Mouse (Mus musculus): ENCODE data around the gene Ipcef1. TPM values are rescaled to one million over a fixed set of nuclear protein-coding genes. Genes with fewer than 3 reads are reported as not detected.

Gene Ipcef1
- polyA plus RNA-seq, 1 experiment from 2014 or later: 0.11 TPM

DNA sequence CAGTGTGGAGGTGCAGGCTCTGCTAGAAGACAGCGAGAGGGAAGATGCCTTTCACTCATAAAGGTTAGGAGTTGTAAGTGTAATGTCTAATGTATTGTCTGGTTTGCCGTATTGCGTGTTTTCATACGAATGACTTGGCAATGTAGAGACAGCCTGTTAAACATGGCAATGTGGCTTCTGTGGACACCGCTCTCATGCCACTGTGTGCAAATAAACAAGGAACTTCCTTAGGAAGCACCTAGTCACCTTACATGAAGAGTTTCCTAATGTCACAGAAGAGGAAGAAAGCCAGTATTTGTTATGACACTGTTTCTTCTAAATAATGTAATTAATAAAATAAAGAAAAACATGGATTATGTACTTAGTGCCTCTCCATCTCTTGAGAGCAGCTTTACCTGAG is 15.1 kb downstream of the Ipcef1 start:
- Histone ChIP-seq H3K4me2 (no peak overlapping the region), H3K9ac (no peak overlapping the region), H3K4me3 (ENCODE audit: low read depth, low read length) (no peak overlapping the region), H3K27ac (ENCODE audit: low read depth) (no peak overlapping the region), H3K4me1 (ENCODE audit: insufficient read depth) (no peaks in the 10 kb centered on the region), H3K9me3 (ENCODE audit: low read depth, low read length) (no peaks in the 10 kb centered on the region), H3K36me3 (ENCODE audit: insufficient read depth) (no peaks in the 10 kb centered on the region), H3K27me3 (ENCODE audit: insufficient read depth, low read length) (no peaks in the 10 kb centered on the region)
- TF ChIP-seq CTCF (IDR thresholded peaks at IDR 0.05; ENCODE audit: low read depth): no peak
- DNase-seq (no peak), ATAC-seq (ENCODE audit: insufficient read depth) (no peak)
- 85% methylated on average over 5 of the region's 5 CpGs for WGBS

DNA sequence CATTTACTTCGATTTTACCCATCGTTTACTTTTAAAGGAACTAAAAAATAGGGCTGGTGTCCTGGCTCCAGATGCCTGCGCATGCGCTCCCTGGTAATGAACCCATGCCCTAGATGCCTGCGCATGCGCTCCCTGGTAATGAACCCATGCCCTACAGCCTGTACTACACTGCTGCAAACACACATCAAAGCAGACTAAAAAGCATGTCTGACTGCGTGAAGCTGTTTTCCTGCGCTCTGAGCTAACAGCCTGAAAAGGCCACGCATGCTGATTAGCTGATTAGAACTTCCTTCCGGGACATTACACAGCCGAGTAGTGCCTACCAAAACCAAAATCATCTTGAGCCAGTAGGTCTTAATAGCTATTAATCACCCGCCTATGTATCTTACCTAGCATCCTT is 16.7 kb downstream of the Ipcef1 start:
- Histone ChIP-seq H3K4me2 (no peak overlapping the region), H3K9me3 (ENCODE audit: low read depth, low read length) (no peaks in the 10 kb centered on the region), H3K4me3 (ENCODE audit: low read depth, low read length) (no peak overlapping the region), H3K9ac (no peak overlapping the region), H3K27ac (ENCODE audit: low read depth) (no peak overlapping the region), H3K4me1 (ENCODE audit: insufficient read depth) (no peaks in the 10 kb centered on the region), H3K36me3 (ENCODE audit: insufficient read depth) (no peaks in the 10 kb centered on the region), H3K27me3 (ENCODE audit: insufficient read depth, low read length) (no peaks in the 10 kb centered on the region)
- WGBS: 71% methylated on average over 12 of the region's 12 CpGs
- no peak for ATAC-seq (ENCODE audit: insufficient read depth)
- no peak for TF ChIP-seq CTCF (IDR thresholded peaks at IDR 0.05; ENCODE audit: low read depth)
- peak; percentile 12 for DNase-seq

DNA sequence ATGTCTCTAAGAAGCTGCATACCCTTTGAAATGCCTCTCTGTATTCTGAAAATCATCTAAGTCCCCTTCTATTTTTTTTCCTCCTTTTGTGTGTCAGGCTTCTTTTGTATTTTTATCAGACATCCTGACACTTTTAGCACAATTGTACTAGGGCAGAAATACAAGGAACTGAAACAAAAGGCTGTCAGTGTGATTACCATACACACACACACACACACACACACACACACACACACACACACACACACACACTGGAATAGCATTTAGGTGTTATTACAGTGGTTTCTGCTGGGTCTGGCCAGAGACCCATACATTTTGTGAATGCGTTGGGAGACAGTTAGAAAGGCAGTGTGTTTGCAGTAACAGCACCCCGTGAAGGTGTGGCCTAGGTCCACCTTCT is 18.8 kb downstream of the Ipcef1 start:
- Histone ChIP-seq H3K27ac (ENCODE audit: low read depth) (no peak overlapping the region), H3K9ac (no peak overlapping the region), H3K9me3 (ENCODE audit: low read depth, low read length) (no peaks in the 10 kb centered on the region), H3K4me1 (ENCODE audit: insufficient read depth) (no peaks in the 10 kb centered on the region), H3K36me3 (ENCODE audit: insufficient read depth) (no peaks in the 10 kb centered on the region), H3K27me3 (ENCODE audit: insufficient read depth, low read length) (no peaks in the 10 kb centered on the region), H3K4me3 (ENCODE audit: low read depth, low read length) (no peak overlapping the region), H3K4me2 (no peak overlapping the region)
- no peak for DNase-seq
- WGBS: 88% methylated on average over 2 of the region's 2 CpGs
- no peak for ATAC-seq (ENCODE audit: insufficient read depth)
- TF ChIP-seq CTCF (IDR thresholded peaks at IDR 0.05; ENCODE audit: low read depth): no peak

DNA sequence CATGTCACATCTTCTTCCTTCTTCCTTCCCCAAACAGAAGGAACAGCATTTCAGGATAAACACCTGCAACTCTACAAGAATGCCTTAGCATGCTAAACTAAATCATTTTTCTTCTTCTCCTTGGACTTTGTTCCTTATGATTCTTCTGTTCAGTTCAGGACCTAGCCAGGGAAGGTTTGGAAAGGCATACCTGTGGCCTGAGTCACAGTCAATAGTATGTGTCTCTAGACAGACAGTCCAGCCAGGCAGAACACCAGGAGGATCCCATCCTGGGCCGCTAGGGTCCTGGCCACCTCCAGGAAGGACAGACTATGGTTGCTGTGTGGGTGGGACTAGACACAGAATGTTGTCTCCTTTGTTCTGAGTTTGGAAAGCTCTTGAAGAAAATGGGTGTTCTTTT is 27.2 kb downstream of the Ipcef1 start:
- Histone ChIP-seq H3K4me3 (ENCODE audit: low read depth, low read length) (no peak overlapping the region), H3K4me2 (no peak overlapping the region), H3K27me3 (ENCODE audit: insufficient read depth, low read length) (no peaks in the 10 kb centered on the region), H3K9ac (no peak overlapping the region), H3K36me3 (ENCODE audit: insufficient read depth) (no peaks in the 10 kb centered on the region), H3K9me3 (ENCODE audit: low read depth, low read length) (no peaks in the 10 kb centered on the region), H3K4me1 (ENCODE audit: insufficient read depth) (no peaks in the 10 kb centered on the region), H3K27ac (ENCODE audit: low read depth) (no peak overlapping the region)
- DNase-seq (no peak), ATAC-seq (ENCODE audit: insufficient read depth) (no peak)
- WGBS: 74% methylated on average over 1 of the region's 1 CpGs
- no peak for TF ChIP-seq CTCF (IDR thresholded peaks at IDR 0.05; ENCODE audit: low read depth)

DNA sequence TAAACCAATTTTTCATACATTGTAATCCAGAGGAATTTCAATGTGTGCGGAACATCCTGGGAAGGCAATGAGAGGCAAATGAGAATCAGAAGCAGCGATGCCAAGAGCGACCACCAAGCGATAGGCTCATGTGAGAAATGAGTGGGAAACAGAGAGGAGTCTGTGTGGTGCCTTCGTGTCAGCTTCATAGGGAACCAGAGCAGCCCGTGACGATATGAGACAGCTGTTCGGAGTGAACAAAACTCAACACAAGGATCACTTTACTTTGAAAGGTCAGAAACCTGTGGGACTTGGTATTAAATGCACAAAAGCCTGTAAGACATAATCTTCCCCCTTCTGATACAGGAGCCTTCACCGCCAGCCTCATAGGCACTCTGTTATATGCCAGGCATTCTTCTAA is 31.7 kb downstream of the Ipcef1 start:
- DNase-seq: no peak
- no peaks in the 10 kb centered on the region for H3K4me1 ChIP-seq (ENCODE audit: insufficient read depth)
- H3K36me3 ChIP-seq (ENCODE audit: insufficient read depth): no peaks in the 10 kb centered on the region
- ATAC-seq (ENCODE audit: insufficient read depth): no peak; the same call in 1 of the 2 replicates
- no peaks in the 10 kb centered on the region for H3K27me3 ChIP-seq (ENCODE audit: insufficient read depth, low read length)
- 76% methylated on average over 9 of the region's 9 CpGs for WGBS
- no peak overlapping the region for H3K27ac ChIP-seq (ENCODE audit: low read depth)
- no peak overlapping the region for H3K4me2 ChIP-seq
- no peak overlapping the region for H3K9ac ChIP-seq
- H3K4me3 ChIP-seq (ENCODE audit: low read depth, low read length): no peak overlapping the region
- H3K9me3 ChIP-seq (ENCODE audit: low read depth, low read length): no peaks in the 10 kb centered on the region
- TF ChIP-seq CTCF (IDR thresholded peaks at IDR 0.05; ENCODE audit: low read depth): no peak

DNA sequence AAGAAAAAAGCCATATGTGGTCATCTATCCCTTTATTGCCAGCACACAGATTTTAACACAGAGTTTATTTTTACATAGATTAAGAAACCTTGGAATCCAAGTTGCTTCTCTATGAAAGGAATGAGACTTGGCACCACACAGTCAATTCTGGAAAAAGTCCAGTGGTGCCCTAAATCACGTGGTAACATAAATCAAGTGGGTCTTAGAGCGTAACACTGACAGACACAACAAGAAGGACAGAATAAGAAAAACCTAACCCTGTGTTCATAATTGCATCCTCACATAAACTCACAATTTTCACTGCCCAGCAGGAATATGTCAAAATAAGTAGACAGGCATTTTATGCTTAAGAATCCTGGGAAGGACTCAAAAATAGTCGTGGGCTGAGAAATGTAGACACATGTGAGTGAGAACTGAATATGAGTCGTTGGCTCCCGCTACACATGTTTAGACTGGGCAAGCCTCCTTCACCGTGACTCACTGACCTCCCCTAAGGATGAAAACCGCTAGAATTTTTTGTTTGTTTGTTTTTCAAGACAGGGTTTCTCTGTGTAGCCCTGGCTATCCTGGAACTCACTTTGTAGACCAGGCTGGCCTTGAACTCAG is 32.4 kb downstream of the Ipcef1 start:
- no peak overlapping the region for H3K4me2 ChIP-seq
- no peaks in the 10 kb centered on the region for H3K27me3 ChIP-seq (ENCODE audit: insufficient read depth, low read length)
- no peak overlapping the region for H3K4me3 ChIP-seq (ENCODE audit: low read depth, low read length)
- no peak overlapping the region for H3K9ac ChIP-seq
- no peaks in the 10 kb centered on the region for H3K36me3 ChIP-seq (ENCODE audit: insufficient read depth)
- ATAC-seq (ENCODE audit: insufficient read depth) (peak; percentile 90), DNase-seq (peak; percentile 85)
- no peaks in the 10 kb centered on the region for H3K4me1 ChIP-seq (ENCODE audit: insufficient read depth)
- H3K9me3 ChIP-seq (ENCODE audit: low read depth, low read length): no peaks in the 10 kb centered on the region
- no peak overlapping the region; the same call in 1 of the 2 replicates for H3K27ac ChIP-seq (ENCODE audit: low read depth)
- 32% methylated on average over 7 of the region's 7 CpGs for WGBS
- TF ChIP-seq CTCF (IDR thresholded peaks at IDR 0.05; ENCODE audit: low read depth): no peak

DNA sequence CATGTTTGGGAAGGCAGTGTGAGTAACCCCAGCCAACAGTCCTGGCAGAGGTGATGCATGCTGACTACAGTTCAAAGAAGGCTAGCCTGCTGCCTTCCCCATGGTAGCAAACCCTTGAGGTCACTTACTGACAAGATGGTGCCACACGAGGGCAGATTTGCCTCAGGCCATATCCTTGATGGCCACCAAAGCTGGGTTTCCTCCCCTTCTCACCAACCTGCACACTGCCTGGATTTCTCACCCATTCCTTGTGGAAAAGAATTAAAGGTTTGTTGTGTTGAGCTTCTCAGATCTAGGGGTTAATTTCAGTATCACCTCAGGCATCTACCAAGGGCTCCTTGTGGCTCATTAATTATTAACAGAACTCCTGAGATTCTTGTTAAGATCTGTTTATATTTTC is 37.1 kb downstream of the Ipcef1 start:
- Histone ChIP-seq H3K36me3 (ENCODE audit: insufficient read depth) (no peaks in the 10 kb centered on the region), H3K27me3 (ENCODE audit: insufficient read depth, low read length) (no peaks in the 10 kb centered on the region), H3K4me3 (ENCODE audit: low read depth, low read length) (no peak overlapping the region), H3K27ac (ENCODE audit: low read depth) (no peak overlapping the region), H3K4me1 (ENCODE audit: insufficient read depth) (no peaks in the 10 kb centered on the region), H3K4me2 (no peak overlapping the region), H3K9ac (no peak overlapping the region), H3K9me3 (ENCODE audit: low read depth, low read length) (no peaks in the 10 kb centered on the region)
- WGBS: 54% methylated on average over 1 of the region's 1 CpGs
- peak; percentile 7 for DNase-seq
- no peak for ATAC-seq (ENCODE audit: insufficient read depth)
- peak; percentile 8 for TF ChIP-seq CTCF (IDR thresholded peaks at IDR 0.05; ENCODE audit: low read depth)

DNA sequence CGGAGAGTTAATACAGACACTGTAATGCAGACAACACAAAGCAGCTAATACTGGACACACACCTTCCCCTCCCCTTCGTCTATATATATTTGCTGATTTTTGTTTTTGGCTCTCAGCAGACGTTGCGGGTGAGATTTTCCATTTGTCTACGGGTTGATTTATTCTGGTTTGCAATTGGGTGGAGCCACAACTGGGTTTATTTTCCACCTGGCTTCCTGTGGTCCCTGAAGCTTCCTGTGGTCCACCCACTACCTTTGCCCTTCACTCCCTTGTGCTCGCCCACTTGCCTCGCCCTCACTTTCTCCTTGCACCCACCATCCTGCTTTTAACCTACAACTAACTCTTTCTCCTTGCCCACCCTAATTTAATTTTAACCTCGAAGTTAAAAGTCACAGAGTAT is 41.7 kb downstream of the Ipcef1 start:
- 79% methylated on average over 8 of the region's 8 CpGs for WGBS

More for the DNA sequence above, 41.7 kb downstream of the Ipcef1 start:
- H3K4me2 ChIP-seq: no peak overlapping the region
- H3K36me3 ChIP-seq (ENCODE audit: insufficient read depth): no peaks in the 10 kb centered on the region
- H3K27ac ChIP-seq (ENCODE audit: low read depth): no peak overlapping the region
- H3K4me1 ChIP-seq (ENCODE audit: insufficient read depth): no peaks in the 10 kb centered on the region
- TF ChIP-seq CTCF (IDR thresholded peaks at IDR 0.05; ENCODE audit: low read depth): no peak
- no peak overlapping the region for H3K4me3 ChIP-seq (ENCODE audit: low read depth, low read length)
- H3K9me3 ChIP-seq (ENCODE audit: low read depth, low read length): no peaks in the 10 kb centered on the region
- no peaks in the 10 kb centered on the region for H3K27me3 ChIP-seq (ENCODE audit: insufficient read depth, low read length)
- H3K9ac ChIP-seq: no peak overlapping the region
- DNase-seq (no peak), ATAC-seq (ENCODE audit: insufficient read depth) (no peak)
